Mouse (Mus musculus): ENCODE results near the gene Drg1. TPM values are rescaled to one million over a fixed set of nuclear protein-coding genes. Genes with fewer than 3 reads are reported as not detected.
A peak's percentile ranks its signal among the peaks of the same experiment; 100 is the strongest.

Drg1 gene
- polyA plus RNA-seq, 1 experiment from 2014 or later: 182 TPM

- 58% methylated on average over 5 of the region's 5 CpGs for WGBS (ENCODE audit: insufficient replicate concordance)
Observed at GRCm38 (mm10) chr11:3287921-3288320, 21.7 kb upstream of the Drg1 start.

GRCm38 (mm10) chr11:3287131-3287530, 20.9 kb upstream of the Drg1 start:
- no peak for ATAC-seq (replicated peaks; ENCODE audit: insufficient number of reproducible peaks, low FRiP score, low TSS enrichment)
- H3K27ac ChIP-seq (ENCODE audit: low read depth, low read length): no peak overlapping the region
- H3K4me3 ChIP-seq (ENCODE audit: low read depth, low read length): no peak overlapping the region
- no peaks in the 10 kb centered on the region; the same call in 1 of the 2 replicates for H3K36me3 ChIP-seq (ENCODE audit: control insufficient read depth, insufficient read depth, low read length)
- no peaks in the 10 kb centered on the region for H3K9me3 ChIP-seq (replicated peaks; ENCODE audit: control insufficient read depth, low read length)
- H3K4me2 ChIP-seq: no peak overlapping the region
- H3K27me3 ChIP-seq (ENCODE audit: control insufficient read depth, insufficient read depth, low read length): no peaks in the 10 kb centered on the region
- no peak overlapping the region for H3K9ac ChIP-seq (ENCODE audit: low read depth, low read length)
- 68% methylated on average over 6 of the region's 6 CpGs for WGBS (ENCODE audit: insufficient replicate concordance)
- peaks cover 13% of the 10 kb centered on the region for H3K4me1 ChIP-seq (ENCODE audit: control insufficient read depth, insufficient read depth, low read length)

More at GRCm38 (mm10) chr11:3287921-3288320, 21.7 kb upstream of the Drg1 start:
- H3K9me3 ChIP-seq (replicated peaks; ENCODE audit: control insufficient read depth, low read length): no peaks in the 10 kb centered on the region
- H3K4me1 ChIP-seq (ENCODE audit: control insufficient read depth, insufficient read depth, low read length): peaks cover 17% of the 10 kb centered on the region
- peak overlapping the region; percentile 100 for H3K4me2 ChIP-seq
- H3K36me3 ChIP-seq (ENCODE audit: control insufficient read depth, insufficient read depth, low read length): no peaks in the 10 kb centered on the region; the same call in 1 of the 2 replicates
- peak overlapping the region; percentile 100 for H3K27ac ChIP-seq (ENCODE audit: low read depth, low read length)
- H3K4me3 ChIP-seq (ENCODE audit: low read depth, low read length): peak overlapping the region; percentile 73
- no peak for ATAC-seq (replicated peaks; ENCODE audit: insufficient number of reproducible peaks, low FRiP score, low TSS enrichment)
- peak overlapping the region; percentile 99 for H3K9ac ChIP-seq (ENCODE audit: low read depth, low read length)
- H3K27me3 ChIP-seq (ENCODE audit: control insufficient read depth, insufficient read depth, low read length): no peaks in the 10 kb centered on the region

DNA sequence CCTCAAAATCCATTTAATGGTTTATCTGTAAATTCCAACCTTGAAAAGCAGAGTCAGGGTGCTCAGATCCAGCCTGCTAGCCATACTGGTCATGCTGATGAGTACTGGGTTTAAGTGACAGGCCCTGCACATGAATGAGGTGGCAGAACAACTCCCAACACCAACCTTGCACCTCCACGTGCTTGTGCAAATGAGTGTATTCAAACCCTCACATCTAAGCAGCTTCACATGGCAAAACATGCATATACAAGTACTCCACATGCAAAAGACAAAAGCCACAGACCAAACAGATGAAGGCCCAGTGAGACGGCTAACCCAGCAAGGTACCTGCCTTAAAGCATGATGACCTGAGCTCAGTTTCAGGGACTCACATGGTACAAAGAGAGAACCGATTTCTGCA, 19.7 kb upstream of the Drg1 start:
- Histone ChIP-seq H3K9ac (ENCODE audit: low read depth, low read length) (no peak overlapping the region), H3K4me1 (ENCODE audit: control insufficient read depth, insufficient read depth, low read length) (peaks cover 6% of the 10 kb centered on the region), H3K4me2 (no peak overlapping the region), H3K9me3 (replicated peaks; ENCODE audit: control insufficient read depth, low read length) (no peaks in the 10 kb centered on the region), H3K36me3 (ENCODE audit: control insufficient read depth, insufficient read depth, low read length) (no peaks in the 10 kb centered on the region), H3K27ac (ENCODE audit: low read depth, low read length) (no peak overlapping the region), H3K4me3 (ENCODE audit: low read depth, low read length) (no peak overlapping the region), H3K27me3 (ENCODE audit: control insufficient read depth, insufficient read depth, low read length) (no peaks in the 10 kb centered on the region)
- WGBS (ENCODE audit: insufficient replicate concordance): 83% methylated on average over 3 of the region's 3 CpGs
- ATAC-seq (replicated peaks; ENCODE audit: insufficient number of reproducible peaks, low FRiP score, low TSS enrichment): no peak

GRCm38 (mm10) chr11:3283645-3284044, 17.4 kb upstream of the Drg1 start:
- WGBS (ENCODE audit: insufficient replicate concordance): 91% methylated on average over 6 of the region's 6 CpGs
- no peaks in the 10 kb centered on the region for H3K27me3 ChIP-seq (ENCODE audit: control insufficient read depth, insufficient read depth, low read length)
- H3K4me3 ChIP-seq (ENCODE audit: low read depth, low read length): no peak overlapping the region
- H3K4me1 ChIP-seq (ENCODE audit: control insufficient read depth, insufficient read depth, low read length): peaks cover 6% of the 10 kb centered on the region; the same call in 1 of the 2 replicates
- ATAC-seq (replicated peaks; ENCODE audit: insufficient number of reproducible peaks, low FRiP score, low TSS enrichment): no peak
- H3K9ac ChIP-seq (ENCODE audit: low read depth, low read length): no peak overlapping the region
- H3K36me3 ChIP-seq (ENCODE audit: control insufficient read depth, insufficient read depth, low read length): no peaks in the 10 kb centered on the region
- H3K27ac ChIP-seq (ENCODE audit: low read depth, low read length): no peak overlapping the region
- H3K4me2 ChIP-seq: no peak overlapping the region
- H3K9me3 ChIP-seq (replicated peaks; ENCODE audit: control insufficient read depth, low read length): 0 out of 2 replicates have a peak, but pooled peaks cover 3% of the 10 kb centered on the region

GRCm38 (mm10) chr11:3282887-3283286, 16.7 kb upstream of the Drg1 start:
- Histone ChIP-seq H3K9ac (ENCODE audit: low read depth, low read length) (no peak overlapping the region), H3K27ac (ENCODE audit: low read depth, low read length) (no peak overlapping the region), H3K36me3 (ENCODE audit: control insufficient read depth, insufficient read depth, low read length) (no peaks in the 10 kb centered on the region), H3K27me3 (ENCODE audit: control insufficient read depth, insufficient read depth, low read length) (no peaks in the 10 kb centered on the region), H3K4me2 (no peak overlapping the region), H3K4me3 (ENCODE audit: low read depth, low read length) (no peak overlapping the region), H3K4me1 (ENCODE audit: control insufficient read depth, insufficient read depth, low read length) (peaks cover 1% of the 10 kb centered on the region; the same call in 1 of the 2 replicates), H3K9me3 (replicated peaks; ENCODE audit: control insufficient read depth, low read length) (0 out of 2 replicates have a peak, but pooled peaks cover 3% of the 10 kb centered on the region)
- 78% methylated on average over 6 of the region's 6 CpGs for WGBS (ENCODE audit: insufficient replicate concordance)
- ATAC-seq (replicated peaks; ENCODE audit: insufficient number of reproducible peaks, low FRiP score, low TSS enrichment): no peak

DNA sequence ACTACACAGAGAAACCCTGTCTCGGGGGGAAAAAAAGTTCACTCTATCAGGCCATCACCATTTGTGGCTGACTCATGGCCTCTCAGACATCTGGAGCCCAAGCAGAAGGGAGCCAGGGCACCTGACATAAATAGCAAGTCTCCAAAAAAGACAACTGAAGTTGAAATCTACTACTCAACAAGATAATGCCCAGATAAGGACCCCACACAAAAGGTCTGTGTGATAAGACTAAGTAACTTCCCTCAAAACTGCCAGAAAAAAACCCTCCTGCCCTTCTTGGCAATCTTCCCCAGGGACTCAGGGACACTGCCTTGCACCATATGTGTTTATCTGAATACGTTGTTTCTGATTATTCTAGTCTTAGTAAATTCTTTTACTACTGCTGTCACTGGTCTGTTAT, 13.5 kb upstream of the Drg1 start:
- WGBS (ENCODE audit: insufficient replicate concordance): 64% methylated on average over 2 of the region's 2 CpGs
- no peak for ATAC-seq (replicated peaks; ENCODE audit: insufficient number of reproducible peaks, low FRiP score, low TSS enrichment)

GRCm38 (mm10) chr11:3278351-3278750, 12.1 kb upstream of the Drg1 start:
- H3K27ac ChIP-seq (ENCODE audit: low read depth, low read length): no peak overlapping the region
- 0 out of 2 replicates have a peak, but pooled peaks cover 3% of the 10 kb centered on the region for H3K9me3 ChIP-seq (replicated peaks; ENCODE audit: control insufficient read depth, low read length)
- H3K36me3 ChIP-seq (ENCODE audit: control insufficient read depth, insufficient read depth, low read length): no peaks in the 10 kb centered on the region
- H3K4me3 ChIP-seq (ENCODE audit: low read depth, low read length): no peak overlapping the region
- no peak overlapping the region for H3K4me2 ChIP-seq
- H3K4me1 ChIP-seq (ENCODE audit: control insufficient read depth, insufficient read depth, low read length): no peaks in the 10 kb centered on the region
- 65% methylated on average over 5 of the region's 5 CpGs for WGBS (ENCODE audit: insufficient replicate concordance)
- no peak overlapping the region for H3K9ac ChIP-seq (ENCODE audit: low read depth, low read length)
- ATAC-seq (replicated peaks; ENCODE audit: insufficient number of reproducible peaks, low FRiP score, low TSS enrichment): no peak
- H3K27me3 ChIP-seq (ENCODE audit: control insufficient read depth, insufficient read depth, low read length): no peaks in the 10 kb centered on the region

More for the DNA sequence above, 13.5 kb upstream of the Drg1 start:
- H3K9ac ChIP-seq (ENCODE audit: low read depth, low read length): no peak overlapping the region
- 0 out of 2 replicates have a peak, but pooled peaks cover 3% of the 10 kb centered on the region for H3K9me3 ChIP-seq (replicated peaks; ENCODE audit: control insufficient read depth, low read length)
- no peak overlapping the region for H3K4me2 ChIP-seq
- no peaks in the 10 kb centered on the region for H3K4me1 ChIP-seq (ENCODE audit: control insufficient read depth, insufficient read depth, low read length)
- no peaks in the 10 kb centered on the region for H3K27me3 ChIP-seq (ENCODE audit: control insufficient read depth, insufficient read depth, low read length)
- H3K4me3 ChIP-seq (ENCODE audit: low read depth, low read length): no peak overlapping the region
- H3K36me3 ChIP-seq (ENCODE audit: control insufficient read depth, insufficient read depth, low read length): no peaks in the 10 kb centered on the region
- no peak overlapping the region for H3K27ac ChIP-seq (ENCODE audit: low read depth, low read length)

DNA sequence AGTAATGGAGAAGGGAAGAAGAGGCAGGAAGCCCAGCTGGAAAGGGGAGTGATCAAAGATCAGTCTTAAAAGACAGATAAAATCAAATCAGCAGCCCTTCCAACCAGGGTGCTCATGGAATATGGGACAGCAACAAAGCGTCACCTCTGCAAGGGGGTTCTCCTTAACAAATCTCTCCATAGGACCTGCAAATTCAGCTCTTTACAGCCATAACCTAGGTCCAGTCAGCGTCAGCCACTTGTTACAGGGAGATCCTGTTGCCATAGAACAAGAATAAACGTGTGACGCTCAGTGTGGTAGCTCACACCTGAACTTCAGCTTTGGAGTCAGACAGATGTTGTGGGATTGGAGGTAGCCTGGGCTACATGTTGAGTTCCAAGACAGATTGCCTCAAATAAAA, 3.0 kb upstream of the Drg1 start:
- whole genome bisulfite sequencing (ENCODE audit: insufficient replicate concordance): 47% methylated on average over 4 of the region's 4 CpGs
- no peak overlapping the region for H3K9ac ChIP-seq (ENCODE audit: low read depth, low read length)
- peaks cover 9% of the 10 kb centered on the region for H3K4me1 ChIP-seq (ENCODE audit: control insufficient read depth, insufficient read depth, low read length)
- no peak overlapping the region for H3K4me3 ChIP-seq (ENCODE audit: low read depth, low read length)
- no peak overlapping the region for H3K27ac ChIP-seq (ENCODE audit: low read depth, low read length)
- H3K27me3 ChIP-seq (ENCODE audit: control insufficient read depth, insufficient read depth, low read length): no peaks in the 10 kb centered on the region
- H3K36me3 ChIP-seq (ENCODE audit: control insufficient read depth, insufficient read depth, low read length): no peaks in the 10 kb centered on the region
- no peaks in the 10 kb centered on the region for H3K9me3 ChIP-seq (replicated peaks; ENCODE audit: control insufficient read depth, low read length)
- no peak for ATAC-seq (replicated peaks; ENCODE audit: insufficient number of reproducible peaks, low FRiP score, low TSS enrichment)
- no peak overlapping the region for H3K4me2 ChIP-seq

GRCm38 (mm10) chr11:3267133-3267532, 918 bp upstream of the Drg1 start:
- 49% methylated on average over 7 of the region's 7 CpGs for WGBS (ENCODE audit: insufficient replicate concordance)
- Histone ChIP-seq H3K4me3 (ENCODE audit: low read depth, low read length) (peak overlapping the region; percentile 96), H3K27ac (ENCODE audit: low read depth, low read length) (0 out of 2 replicates have a peak overlapping the region, but pooled peaks have one; percentile 93), H3K9me3 (replicated peaks; ENCODE audit: control insufficient read depth, low read length) (no peaks in the 10 kb centered on the region), H3K4me2 (peak overlapping the region; percentile 83), H3K36me3 (ENCODE audit: control insufficient read depth, insufficient read depth, low read length) (peaks cover 6% of the 10 kb centered on the region; the same call in 1 of the 2 replicates), H3K4me1 (ENCODE audit: control insufficient read depth, insufficient read depth, low read length) (peaks cover 9% of the 10 kb centered on the region), H3K27me3 (ENCODE audit: control insufficient read depth, insufficient read depth, low read length) (no peaks in the 10 kb centered on the region), H3K9ac (ENCODE audit: low read depth, low read length) (peak overlapping the region; percentile 98)
- no peak for ATAC-seq (replicated peaks; ENCODE audit: insufficient number of reproducible peaks, low FRiP score, low TSS enrichment)
